Mouse (Mus musculus): ENCODE results near the gene Gbp4. TPM values are rescaled to one million over a fixed set of nuclear protein-coding genes. Genes with fewer than 3 reads are reported as not detected.
A peak's percentile ranks its signal among the peaks of the same experiment; 100 is the strongest.
"Not testable (repeated sequence)": the region's sequence is repeated elsewhere in the genome, so short reads cannot be mapped to it uniquely, and the experiment has no call there.

The Gbp4 gene
- polyA plus RNA-seq, 1 experiment from 2014 or later = 2.0 TPM

DNA sequence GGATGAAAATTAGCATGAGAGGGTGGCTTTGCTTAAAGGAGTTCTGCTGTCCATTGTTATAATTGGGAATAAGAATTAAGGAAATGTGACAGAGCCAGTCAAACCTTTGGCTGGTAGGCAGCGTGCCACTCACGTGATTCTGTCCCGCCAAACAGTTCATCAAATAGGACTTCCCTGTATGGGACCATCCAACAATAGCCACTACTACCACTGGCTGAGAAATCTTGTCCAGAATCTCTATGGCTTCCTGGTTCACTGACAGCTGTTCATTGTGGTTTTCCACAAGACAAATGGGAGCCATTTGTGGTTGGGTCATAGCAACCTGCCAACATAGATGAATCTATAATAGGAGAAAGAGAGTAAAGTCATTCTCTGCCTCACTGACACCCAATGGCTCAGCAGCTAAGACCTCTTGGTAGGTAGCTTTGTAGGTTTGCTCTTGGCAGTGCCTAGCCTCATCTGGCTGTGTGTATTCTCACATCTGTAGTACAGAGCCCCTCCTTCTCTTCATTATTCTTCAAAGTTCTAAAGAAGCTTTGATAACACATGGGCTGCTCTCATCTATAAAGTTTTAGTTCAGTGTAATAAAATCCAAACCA lies 2.6 kb downstream of the Gbp4 start:
- H3K9ac ChIP-seq (ENCODE audit: low read length); H3K4me1 ChIP-seq (replicated peaks; ENCODE audit: control insufficient read depth, insufficient read depth, low read length); H3K4me3 ChIP-seq (ENCODE audit: low read length); H3K36me3 ChIP-seq (ENCODE audit: control insufficient read depth, insufficient read depth, low read length); ATAC-seq (ENCODE audit: low read depth); H3K27ac ChIP-seq (ENCODE audit: low read length); H3K27me3 ChIP-seq (ENCODE audit: control insufficient read depth, insufficient read depth, low read depth, low read length); H3K4me2 ChIP-seq (ENCODE audit: low read depth, low read length); H3K9me3 ChIP-seq (ENCODE audit: control insufficient read depth, low read length): not testable (repeated sequence)
- WGBS = 78% methylated on average over 3 of the region's 3 CpGs

DNA sequence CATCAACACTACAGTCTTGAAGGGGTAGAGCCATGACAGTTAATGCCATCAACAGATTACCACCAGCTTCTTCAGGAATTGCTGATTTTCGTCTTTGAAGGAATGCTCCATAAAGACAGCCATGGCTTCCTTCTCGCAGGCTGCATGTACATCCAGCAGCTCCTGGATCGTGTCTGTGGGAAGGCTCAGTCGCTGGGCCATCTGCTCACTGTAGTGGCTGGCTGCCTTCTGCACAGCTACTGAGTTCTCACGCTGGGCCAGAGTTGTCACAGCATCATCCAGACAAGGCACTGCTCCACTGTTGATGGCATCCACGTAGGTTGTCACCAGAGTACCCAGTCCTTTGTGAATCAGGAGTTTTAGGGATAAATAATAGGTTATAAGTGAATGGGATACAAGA lies 17.7 kb downstream of the Gbp4 start:
- WGBS = 80% methylated on average over 6 of the region's 6 CpGs
- not testable (repeated sequence) for ATAC-seq (ENCODE audit: low read depth); H3K27ac ChIP-seq (ENCODE audit: low read length)

DNA sequence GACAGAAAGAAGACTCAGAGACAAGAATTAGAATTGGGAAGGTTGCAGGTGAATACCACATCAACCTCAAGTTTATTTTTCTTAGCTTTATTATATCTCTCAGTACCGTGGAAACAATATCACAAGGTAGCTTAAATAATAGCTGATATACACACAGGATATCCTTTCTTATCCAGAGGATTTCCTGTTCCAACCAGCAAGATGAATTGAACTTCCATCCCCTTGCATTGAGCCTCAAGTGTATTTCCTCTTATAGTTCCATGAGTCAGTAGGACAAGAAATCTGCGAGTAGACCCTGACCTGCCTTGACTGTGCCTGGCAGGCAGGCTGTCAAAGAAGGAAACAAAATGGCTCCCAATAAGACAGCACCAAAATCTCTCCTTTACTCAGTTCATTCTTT lies 23.6 kb downstream of the Gbp4 start:
- Histone ChIP-seq H3K36me3 (ENCODE audit: control insufficient read depth, insufficient read depth, low read length) (no peaks in the 10 kb centered on the region), H3K4me2 (ENCODE audit: low read depth, low read length) (no peak overlapping the region), H3K27me3 (ENCODE audit: control insufficient read depth, insufficient read depth, low read depth, low read length) (no peaks in the 10 kb centered on the region), H3K4me1 (replicated peaks; ENCODE audit: control insufficient read depth, insufficient read depth, low read length) (no peaks in the 10 kb centered on the region), H3K27ac (ENCODE audit: low read length) (no peak overlapping the region), H3K9ac (ENCODE audit: low read length) (no peak overlapping the region), H3K9me3 (ENCODE audit: control insufficient read depth, low read length) (no peaks in the 10 kb centered on the region), H3K4me3 (ENCODE audit: low read length) (no peak overlapping the region)
- no peak for ATAC-seq (ENCODE audit: low read depth)
- WGBS = 61% methylated on average over 2 of the region's 2 CpGs

More for the DNA sequence above, 17.7 kb downstream of the Gbp4 start:
- H3K9ac ChIP-seq (ENCODE audit: low read length); H3K4me3 ChIP-seq (ENCODE audit: low read length); H3K27me3 ChIP-seq (ENCODE audit: control insufficient read depth, insufficient read depth, low read depth, low read length); H3K4me1 ChIP-seq (replicated peaks; ENCODE audit: control insufficient read depth, insufficient read depth, low read length); H3K4me2 ChIP-seq (ENCODE audit: low read depth, low read length); H3K36me3 ChIP-seq (ENCODE audit: control insufficient read depth, insufficient read depth, low read length); H3K9me3 ChIP-seq (ENCODE audit: control insufficient read depth, low read length): not testable (repeated sequence)

DNA sequence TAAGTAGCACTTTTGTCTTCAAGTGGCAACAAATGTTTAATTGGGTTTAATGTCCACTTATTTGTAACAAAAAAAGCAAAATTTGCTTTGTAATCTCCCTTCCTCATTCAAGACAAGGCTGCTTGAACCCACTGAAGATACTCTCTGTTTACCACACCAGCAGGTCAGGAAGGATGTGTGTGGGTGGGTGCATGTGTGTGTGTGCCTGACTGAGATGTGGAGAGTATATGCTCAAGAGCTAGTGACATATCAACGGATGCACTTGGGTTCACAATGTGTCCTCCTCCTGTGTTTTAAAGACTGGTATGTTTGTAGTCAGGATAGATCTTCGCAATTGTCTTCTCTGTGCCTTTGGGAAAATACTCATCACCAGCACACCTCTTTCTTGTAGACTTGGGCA lies 24.7 kb downstream of the Gbp4 start:
- no peak for ATAC-seq (ENCODE audit: low read depth)
- H3K27ac ChIP-seq (ENCODE audit: low read length) = no peak overlapping the region
- WGBS = 81% methylated on average over 2 of the region's 2 CpGs

DNA sequence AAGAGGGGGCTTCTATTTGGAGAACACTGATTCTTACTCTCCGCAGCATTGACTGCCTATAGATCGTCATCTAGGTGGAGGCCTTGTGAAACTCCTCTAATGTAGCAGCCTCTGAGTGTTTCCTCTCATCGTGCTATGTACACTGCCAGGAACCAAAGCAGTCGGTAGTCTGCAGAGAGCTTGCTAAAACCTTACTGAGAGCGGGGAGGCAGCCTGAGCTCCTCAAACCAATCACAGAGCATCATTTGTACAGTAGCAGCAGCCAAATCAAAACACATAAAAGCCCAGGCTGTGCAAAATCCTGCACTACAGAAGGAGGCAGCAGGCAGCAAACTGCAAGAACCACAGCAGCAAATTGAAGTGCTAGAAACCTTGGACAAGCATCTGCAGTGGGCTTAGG lies 25.7 kb downstream of the Gbp4 start:
- H3K27me3 ChIP-seq (ENCODE audit: control insufficient read depth, insufficient read depth, low read depth, low read length) = no peaks in the 10 kb centered on the region
- 83% methylated on average over 5 of the region's 5 CpGs for WGBS
- H3K4me2 ChIP-seq (ENCODE audit: low read depth, low read length) = no peak overlapping the region
- ATAC-seq (ENCODE audit: low read depth) = no peak
- no peaks in the 10 kb centered on the region for H3K9me3 ChIP-seq (ENCODE audit: control insufficient read depth, low read length)
- H3K27ac ChIP-seq (ENCODE audit: low read length) = no peak overlapping the region
- H3K36me3 ChIP-seq (ENCODE audit: control insufficient read depth, insufficient read depth, low read length) = no peaks in the 10 kb centered on the region
- H3K4me3 ChIP-seq (ENCODE audit: low read length) = no peak overlapping the region
- H3K9ac ChIP-seq (ENCODE audit: low read length) = no peak overlapping the region
- H3K4me1 ChIP-seq (replicated peaks; ENCODE audit: control insufficient read depth, insufficient read depth, low read length) = no peaks in the 10 kb centered on the region

More for the DNA sequence above, 24.7 kb downstream of the Gbp4 start:
- Histone ChIP-seq H3K36me3 (ENCODE audit: control insufficient read depth, insufficient read depth, low read length) (no peaks in the 10 kb centered on the region), H3K4me3 (ENCODE audit: low read length) (no peak overlapping the region), H3K9ac (ENCODE audit: low read length) (no peak overlapping the region), H3K4me2 (ENCODE audit: low read depth, low read length) (no peak overlapping the region), H3K27me3 (ENCODE audit: control insufficient read depth, insufficient read depth, low read depth, low read length) (no peaks in the 10 kb centered on the region), H3K4me1 (replicated peaks; ENCODE audit: control insufficient read depth, insufficient read depth, low read length) (no peaks in the 10 kb centered on the region), H3K9me3 (ENCODE audit: control insufficient read depth, low read length) (no peaks in the 10 kb centered on the region)

DNA sequence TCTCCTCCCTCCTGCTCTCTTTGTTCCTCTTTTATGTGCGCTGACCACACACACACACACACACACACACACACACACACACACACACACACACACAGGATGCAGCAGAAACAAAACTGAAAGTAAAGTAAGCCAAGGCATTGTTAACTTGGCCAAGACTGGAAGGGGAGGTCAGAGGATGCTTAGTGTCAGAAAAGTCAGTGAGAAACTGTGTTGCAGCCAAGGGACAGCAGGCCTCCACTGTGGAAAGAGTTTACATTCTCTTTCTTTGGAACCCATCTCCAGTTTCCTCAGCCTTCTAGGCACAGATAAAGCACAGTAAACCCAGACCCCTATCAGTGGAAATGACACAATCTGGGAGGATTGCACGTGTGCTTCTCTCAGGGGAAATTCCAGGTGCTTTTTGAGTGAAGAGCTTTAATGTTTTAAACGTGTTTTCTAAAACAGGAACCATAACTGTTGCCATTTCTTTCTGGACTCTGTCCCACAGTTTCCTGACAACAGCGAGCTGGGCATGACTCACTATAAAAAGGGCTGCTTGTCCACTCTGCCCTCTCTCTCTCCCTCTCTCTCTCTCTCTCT lies 29.0 kb downstream of the Gbp4 start:
- peak overlapping the region; percentile 11; the same call in 1 of the 2 replicates for H3K4me2 ChIP-seq (ENCODE audit: low read depth, low read length)
- not testable (repeated sequence) for H3K9me3 ChIP-seq (ENCODE audit: control insufficient read depth, low read length); H3K27me3 ChIP-seq (ENCODE audit: control insufficient read depth, insufficient read depth, low read depth, low read length); H3K4me1 ChIP-seq (replicated peaks; ENCODE audit: control insufficient read depth, insufficient read depth, low read length); H3K4me3 ChIP-seq (ENCODE audit: low read length); H3K9ac ChIP-seq (ENCODE audit: low read length); H3K36me3 ChIP-seq (ENCODE audit: control insufficient read depth, insufficient read depth, low read length)
- WGBS = 8% methylated on average over 4 of the region's 4 CpGs
- peak overlapping the region; percentile 39 for H3K27ac ChIP-seq (ENCODE audit: low read length)
- ATAC-seq (ENCODE audit: low read depth) = peak; percentile 83

DNA sequence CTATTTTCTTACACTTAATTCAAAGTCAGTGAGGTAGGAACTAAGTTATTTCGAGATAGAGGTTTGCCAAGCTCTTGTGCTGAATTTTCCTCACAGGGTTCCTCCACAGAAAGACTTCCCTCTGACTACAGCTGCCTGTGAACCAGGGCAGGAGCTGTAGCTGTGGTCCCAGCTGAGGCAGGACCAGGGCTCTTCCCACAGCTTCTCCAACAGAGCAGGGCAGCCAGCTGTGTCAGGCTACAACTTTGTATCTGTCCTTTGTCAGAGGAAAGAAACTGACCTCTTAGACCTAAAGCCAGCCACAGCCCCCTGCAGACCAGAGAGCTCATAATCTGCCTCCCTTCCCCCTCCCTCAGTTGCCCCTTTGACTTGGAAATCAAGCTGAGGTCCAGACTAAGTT lies 29.6 kb downstream of the Gbp4 start:
- not testable (repeated sequence) for H3K36me3 ChIP-seq (ENCODE audit: control insufficient read depth, insufficient read depth, low read length); H3K27me3 ChIP-seq (ENCODE audit: control insufficient read depth, insufficient read depth, low read depth, low read length); H3K4me3 ChIP-seq (ENCODE audit: low read length); H3K9me3 ChIP-seq (ENCODE audit: control insufficient read depth, low read length); H3K4me1 ChIP-seq (replicated peaks; ENCODE audit: control insufficient read depth, insufficient read depth, low read length); H3K4me2 ChIP-seq (ENCODE audit: low read depth, low read length); H3K9ac ChIP-seq (ENCODE audit: low read length)
- H3K27ac ChIP-seq (ENCODE audit: low read length) = peak overlapping the region; percentile 44; the same call in 1 of the 2 replicates
- 22% methylated on average over 1 of the region's 1 CpGs for WGBS
- ATAC-seq (ENCODE audit: low read depth) = peak; percentile 43

DNA sequence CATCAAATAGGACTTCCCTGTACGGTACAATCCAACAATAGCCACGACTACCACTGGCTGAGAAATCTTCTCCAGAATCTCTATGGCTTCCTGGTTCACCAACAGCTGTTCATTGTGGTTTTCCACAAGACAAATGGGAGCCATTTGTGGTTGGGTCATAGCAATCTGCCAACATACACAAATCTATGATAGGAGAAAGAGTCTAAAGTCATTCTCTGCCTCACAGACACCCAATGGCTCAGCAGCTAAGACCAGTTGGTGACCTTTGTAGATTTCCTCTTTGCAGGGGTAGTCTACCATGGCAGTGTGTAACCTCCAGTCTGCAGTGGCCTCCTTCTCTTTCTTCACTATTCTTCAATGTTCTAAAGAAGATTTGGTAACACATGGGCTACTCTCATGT lies 33.7 kb downstream of the Gbp4 start:
- not testable (repeated sequence) for H3K36me3 ChIP-seq (ENCODE audit: control insufficient read depth, insufficient read depth, low read length); H3K9ac ChIP-seq (ENCODE audit: low read length); H3K27ac ChIP-seq (ENCODE audit: low read length); H3K9me3 ChIP-seq (ENCODE audit: control insufficient read depth, low read length); H3K27me3 ChIP-seq (ENCODE audit: control insufficient read depth, insufficient read depth, low read depth, low read length); H3K4me1 ChIP-seq (replicated peaks; ENCODE audit: control insufficient read depth, insufficient read depth, low read length); ATAC-seq (ENCODE audit: low read depth); H3K4me2 ChIP-seq (ENCODE audit: low read depth, low read length); H3K4me3 ChIP-seq (ENCODE audit: low read length)
- 66% methylated on average over 2 of the region's 2 CpGs for WGBS

DNA sequence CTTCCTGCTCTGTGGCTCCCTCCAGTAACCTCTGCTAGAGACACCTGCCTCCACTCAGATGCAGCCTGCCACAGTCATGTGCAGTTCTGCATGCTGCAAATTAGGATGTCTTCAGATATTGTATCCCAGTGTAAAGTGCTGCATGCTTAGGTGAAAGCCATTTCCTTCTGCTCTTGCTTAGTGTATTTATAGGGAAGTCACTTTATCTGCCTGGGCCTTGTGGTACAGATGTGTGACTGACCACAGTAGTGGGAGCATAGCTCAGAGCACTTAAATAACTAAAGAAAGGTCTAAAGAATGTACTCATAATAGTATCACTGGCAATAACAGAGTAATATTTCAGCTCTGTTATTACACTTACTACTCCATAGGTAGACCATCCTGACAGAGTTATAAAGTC lies 57.5 kb downstream of the Gbp4 start:
- no peaks in the 10 kb centered on the region for H3K27me3 ChIP-seq (ENCODE audit: control insufficient read depth, insufficient read depth, low read depth, low read length)
- no peak for ATAC-seq (ENCODE audit: low read depth)

DNA sequence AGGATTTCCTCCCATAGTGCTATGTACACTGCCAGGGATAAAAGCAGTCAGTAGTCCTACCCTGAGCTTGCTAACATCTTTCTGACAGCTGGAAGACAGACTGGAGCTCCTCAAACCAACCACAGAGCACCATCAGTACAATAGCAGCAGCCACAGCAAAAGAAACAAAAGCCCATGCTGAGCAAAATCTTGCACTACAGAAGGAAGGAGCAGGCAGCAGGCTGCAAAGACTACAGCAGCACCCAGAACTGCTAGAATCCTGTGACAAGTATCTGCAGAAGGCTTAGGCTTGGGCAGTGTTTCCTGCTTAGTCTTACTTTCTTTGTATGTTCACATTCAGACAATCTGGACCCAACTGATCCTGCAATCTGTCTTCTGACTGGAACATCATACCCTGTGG lies 71.0 kb downstream of the Gbp4 start:
- not testable (repeated sequence) for ATAC-seq (ENCODE audit: low read depth); H3K27me3 ChIP-seq (ENCODE audit: control insufficient read depth, insufficient read depth, low read depth, low read length); H3K9me3 ChIP-seq (ENCODE audit: control insufficient read depth, low read length); H3K4me3 ChIP-seq (ENCODE audit: low read length); H3K27ac ChIP-seq (ENCODE audit: low read length); H3K9ac ChIP-seq (ENCODE audit: low read length); H3K36me3 ChIP-seq (ENCODE audit: control insufficient read depth, insufficient read depth, low read length); H3K4me1 ChIP-seq (replicated peaks; ENCODE audit: control insufficient read depth, insufficient read depth, low read length); H3K4me2 ChIP-seq (ENCODE audit: low read depth, low read length)

More for the DNA sequence above, 57.5 kb downstream of the Gbp4 start:
- no peaks in the 10 kb centered on the region for H3K36me3 ChIP-seq (ENCODE audit: control insufficient read depth, insufficient read depth, low read length)
- no peaks in the 10 kb centered on the region for H3K9me3 ChIP-seq (ENCODE audit: control insufficient read depth, low read length)
- H3K9ac ChIP-seq (ENCODE audit: low read length) = no peak overlapping the region
- H3K4me1 ChIP-seq (replicated peaks; ENCODE audit: control insufficient read depth, insufficient read depth, low read length) = no peaks in the 10 kb centered on the region
- no peak overlapping the region for H3K27ac ChIP-seq (ENCODE audit: low read length)
- no peak overlapping the region for H3K4me3 ChIP-seq (ENCODE audit: low read length)
- no peak overlapping the region for H3K4me2 ChIP-seq (ENCODE audit: low read depth, low read length)

Measured in lung, embryonic 16.5 days (tissue).